In genomic region chr6:91972201-91972646, GRCm38 (mm10) we compare ENCODE assay signal across 7 mouse cellular contexts. TPM values are rescaled to one million over a fixed set of nuclear protein-coding genes. Genes with fewer than 3 reads are reported as not detected.
A peak's percentile ranks its signal among the peaks of the same experiment; 100 is the strongest.
DNase-seq lines count a peak whose midpoint lies in the region; ATAC-seq lines count a peak whose summit lies in the region.

No protein-coding gene starts in this region.

- peaks cover 2% of the 10 kb centered on the region; the same call in 1 of the 2 replicates for H3K4me1 ChIP-seq in lung, embryonic 16.5 days (replicated peaks; ENCODE audit: control insufficient read depth, insufficient read depth, low read length)

- 38% methylated on average over 9 of the region's 9 CpGs for WGBS in lung, embryonic 16.5 days

- H3K36me3 ChIP-seq in lung, embryonic 16.5 days (ENCODE audit: control insufficient read depth, insufficient read depth, low read length) = no peaks in the 10 kb centered on the region

- H3K4me3 ChIP-seq in lung, embryonic 16.5 days (ENCODE audit: low read length) = no peak overlapping the region

- H3K9me3 ChIP-seq in lung, embryonic 16.5 days (ENCODE audit: control insufficient read depth, low read length) = no peaks in the 10 kb centered on the region

- peak; percentile 94 for ATAC-seq in lung, embryonic 16.5 days (ENCODE audit: low read depth)

- no peaks in the 10 kb centered on the region for H3K27me3 ChIP-seq in lung, embryonic 16.5 days (ENCODE audit: control insufficient read depth, insufficient read depth, low read depth, low read length)

- peak; percentile 14 for DNase-seq in T-cell, adult 2 months (ENCODE audit: low spot score)
- peak; percentile 55 to 74 for DNase-seq in adrenal gland, postnatal 36 days
- DNase-seq in heart, adult 8-10 months (ENCODE audit: low spot score) = peak; percentile 88
- DNase-seq in kidney, adult 9 months = peak; percentile 81
- peak; percentile 9 to 22 for DNase-seq in spleen, postnatal 36 days (ENCODE audit: low spot score in 2 of 2)
- DNase-seq in left cerebral cortex, adult 18-20 months (ENCODE audit: low spot score in 2 of 2) = no peak

- no peak overlapping the region for H3K4me2 ChIP-seq in lung, embryonic 16.5 days (ENCODE audit: low read depth, low read length)

- peak overlapping the region; percentile 76; the same call in 1 of the 2 replicates for H3K27ac ChIP-seq in lung, embryonic 16.5 days (ENCODE audit: low read length)

- H3K9ac ChIP-seq in lung, embryonic 16.5 days (ENCODE audit: low read length) = no peak overlapping the region

RNA-seq across cellular contexts. Expression of gene Fgd5, which starts 6.5 kb away (rescaled TPM):
- total RNA-seq in adrenal gland, postnatal 36 days (2021) = 10 to 100 TPM; 11.4 to 21.4 TPM
- 10 to 100 TPM; 18.1 to 25.7 (median 20.8) TPM for total RNA-seq in heart, adult 8-10 months (2022)
- polyA plus RNA-seq in lung, embryonic 16.5 days (2015; fragmentation: Nextera tagmentation; extraction: Ambion mirVana) = 21.0 and 22.9 TPM in 2 replicates
- total RNA-seq in left cerebral cortex, adult 18-20 months (2021) = 1 to 10 TPM; 5.3 to 5.8 TPM

Comparison
In these comparisons a context has a peak if more than half of its experiments do, and no peak if none do; other contexts are left out.
1. DNase-seq: peak in T-cell, adult 2 months (single experiment), adrenal gland, postnatal 36 days (2 of 2), heart, adult 8-10 months (single experiment), kidney, adult 9 months (single experiment) and spleen, postnatal 36 days (2 of 2); none in left cerebral cortex, adult 18-20 months (0 of 2).